Mouse (Mus musculus) CH12.LX (cell line): Measurements from ENCODE around the gene Gcnt3.

Experiments used
- ELF1 ChIP-seq: IDR thresholded peaks from 2 replicates; pipeline ENCODE4 v1.6.1; 2014; ENCODE audit warnings: low read depth, mild to moderate bottlenecking, inconsistent platforms, low read length, improper control_type of control experiment
- SMC3 ChIP-seq: IDR thresholded peaks from 2 replicates; pipeline ENCODE4 v1.6.1; 2011; ENCODE audit warnings: low read depth, low read length, improper control_type of control experiment
- TBP ChIP-seq: conservative IDR thresholded peaks from 2 replicates; pipeline ENCODE4 v1.6.1; 2011; ENCODE audit warnings: low read depth, low read length, improper control_type of control experiment
- ZMIZ1 ChIP-seq: IDR thresholded peaks from 2 replicates; pipeline ENCODE4 v1.6.1; 2012; ENCODE audit warnings: low read depth, mild to moderate bottlenecking, inconsistent platforms, low read length, improper control_type of control experiment

DNA sequence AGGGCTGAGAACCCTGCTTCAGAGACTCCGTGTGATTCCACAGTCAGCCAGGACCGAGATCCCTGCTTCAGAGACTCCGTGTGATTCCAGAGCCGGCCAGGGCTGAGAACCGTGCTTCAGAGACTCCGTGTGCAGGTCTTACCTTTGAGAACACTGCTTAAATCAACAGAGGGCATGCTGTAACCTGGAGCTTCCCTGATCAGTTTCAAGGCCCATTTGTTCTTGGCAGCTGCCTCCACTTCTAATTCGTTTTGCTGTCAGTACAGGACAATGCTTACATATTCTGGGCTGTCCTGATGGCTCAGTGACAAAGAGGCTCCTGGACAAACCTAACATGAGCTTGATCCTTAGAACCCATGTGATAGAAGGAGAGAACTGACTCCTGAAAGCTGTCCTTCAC, 39.3 kb upstream of the Gcnt3 start:
- TF ChIP-seq ZMIZ1 (no peak), TBP (no peak), ELF1 (no peak), SMC3 (no peak)
